Mouse (Mus musculus) erythroblast, embryonic 14.5 days (primary cell): ENCODE data around the gene Slc16a8. TPM values are rescaled to one million over a fixed set of nuclear protein-coding genes. Genes with fewer than 3 reads are reported as not detected.

ENCODE experiments used
- H3K27me3 ChIP-seq: 2 replicates; pipeline ENCODE4 v1.6.1; 2012; ENCODE audit warnings: inconsistent platforms; ENCODE audit not compliant: control insufficient read depth
- H3K36me3 ChIP-seq: 2 replicates; pipeline ENCODE4 v1.6.1; 2012; ENCODE audit warnings: mild to moderate bottlenecking, inconsistent platforms; ENCODE audit not compliant: control insufficient read depth
- H3K4me1 ChIP-seq: 2 replicates; pipeline ENCODE4 v1.6.1; 2012; ENCODE audit warnings: inconsistent platforms; ENCODE audit not compliant: control insufficient read depth
- H3K4me3 ChIP-seq: replicated peaks from 2 replicates; pipeline ENCODE3; 2012; ENCODE audit warnings: moderate library complexity, mild to moderate bottlenecking, inconsistent platforms
- H3K9me3 ChIP-seq: 2 replicates; pipeline ENCODE4 v1.6.1; 2012; ENCODE audit warnings: low read length, inconsistent platforms, mixed read lengths; ENCODE audit not compliant: control insufficient read depth
- GATA1 ChIP-seq: IDR thresholded peaks from 2 replicates; pipeline ENCODE4 v1.6.1; 2012; ENCODE audit warnings: low read length, inconsistent platforms, mixed read lengths
- TAL1 ChIP-seq: IDR thresholded peaks from 3 replicates; pipeline ENCODE4 v1.6.1; 2012; ENCODE audit warnings: low read length, inconsistent platforms, mixed read lengths
- polyA plus RNA-seq: library from polyadenylated mRNA; stranded (reverse); fragments of >175 nt; gene quantifications from 2 replicates; pipeline ENCODE4 v1.2.3, GENCODE M21; 2012

Gene Slc16a8
- polyA plus RNA-seq, 1 experiment = not detected

GRCm38 (mm10) chr15:79270317-79271123, 16.0 kb upstream of the Slc16a8 start:
- H3K9me3 ChIP-seq = no peaks in the 10 kb centered on the region
- peak overlapping the region; percentile 33 for H3K4me3 ChIP-seq
- peaks cover 21% of the 10 kb centered on the region for H3K27me3 ChIP-seq
- TF ChIP-seq GATA1 = no peak
- TF ChIP-seq TAL1 = no peak
- H3K36me3 ChIP-seq = no peaks in the 10 kb centered on the region; the same call in 1 of the 2 replicates
- H3K4me1 ChIP-seq = peaks cover 13% of the 10 kb centered on the region

- peaks cover 5% of the 10 kb centered on the region for H3K9me3 ChIP-seq
- H3K36me3 ChIP-seq = no peaks in the 10 kb centered on the region; the same call in 1 of the 2 replicates
- no peak overlapping the region for H3K4me3 ChIP-seq
- H3K4me1 ChIP-seq = peaks cover 13% of the 10 kb centered on the region
- H3K27me3 ChIP-seq = peaks cover 32% of the 10 kb centered on the region
- no peak for TF ChIP-seq TAL1
- no peak for TF ChIP-seq GATA1
Measured at GRCm38 (mm10) chr15:79268521-79268920, 14.0 kb upstream of the Slc16a8 start.

GRCm38 (mm10) chr15:79265384-79265783, 10.8 kb upstream of the Slc16a8 start:
- Histone ChIP-seq H3K4me1 (peaks cover 5% of the 10 kb centered on the region), H3K27me3 (peaks cover 54% of the 10 kb centered on the region), H3K4me3 (no peak overlapping the region), H3K9me3 (peaks cover 7% of the 10 kb centered on the region), H3K36me3 (no peaks in the 10 kb centered on the region; the same call in 1 of the 2 replicates)
- TF ChIP-seq GATA1 (no peak), TAL1 (no peak)

- Histone ChIP-seq H3K9me3 (peaks cover 7% of the 10 kb centered on the region), H3K27me3 (peaks cover 65% of the 10 kb centered on the region), H3K36me3 (no peaks in the 10 kb centered on the region; the same call in 1 of the 2 replicates), H3K4me1 (peaks cover 3% of the 10 kb centered on the region), H3K4me3 (no peak overlapping the region)
- no peak for TF ChIP-seq TAL1
- no peak for TF ChIP-seq GATA1
Measured at GRCm38 (mm10) chr15:79263726-79264125, 9.2 kb upstream of the Slc16a8 start.

- no peaks in the 10 kb centered on the region; the same call in 1 of the 2 replicates for H3K36me3 ChIP-seq
- H3K4me3 ChIP-seq = no peak overlapping the region
- peaks cover 3% of the 10 kb centered on the region for H3K4me1 ChIP-seq
- H3K27me3 ChIP-seq = peaks cover 64% of the 10 kb centered on the region
- TF ChIP-seq GATA1 = no peak
- no peak for TF ChIP-seq TAL1
- peaks cover 7% of the 10 kb centered on the region for H3K9me3 ChIP-seq
Measured at GRCm38 (mm10) chr15:79262786-79263309, 8.3 kb upstream of the Slc16a8 start.

GRCm38 (mm10) chr15:79262375-79262774, 7.8 kb upstream of the Slc16a8 start:
- Histone ChIP-seq H3K4me1 (peaks cover 3% of the 10 kb centered on the region), H3K9me3 (peaks cover 7% of the 10 kb centered on the region), H3K36me3 (no peaks in the 10 kb centered on the region; the same call in 1 of the 2 replicates), H3K27me3 (peaks cover 62% of the 10 kb centered on the region), H3K4me3 (no peak overlapping the region)
- no peak for TF ChIP-seq TAL1
- no peak for TF ChIP-seq GATA1

- Histone ChIP-seq H3K36me3 (no peaks in the 10 kb centered on the region; the same call in 1 of the 2 replicates), H3K4me1 (peaks cover 3% of the 10 kb centered on the region), H3K27me3 (peaks cover 58% of the 10 kb centered on the region), H3K4me3 (no peak overlapping the region), H3K9me3 (peaks cover 7% of the 10 kb centered on the region)
- TF ChIP-seq TAL1 (no peak), GATA1 (no peak)
Measured at GRCm38 (mm10) chr15:79261757-79262156, 7.2 kb upstream of the Slc16a8 start.

- TF ChIP-seq GATA1 (no peak), TAL1 (no peak)
- no peaks in the 10 kb centered on the region; the same call in 1 of the 2 replicates for H3K36me3 ChIP-seq
- peaks cover 58% of the 10 kb centered on the region for H3K27me3 ChIP-seq
- H3K4me1 ChIP-seq = peaks cover 3% of the 10 kb centered on the region
- H3K4me3 ChIP-seq = peak overlapping the region; percentile 22
- peaks cover 7% of the 10 kb centered on the region for H3K9me3 ChIP-seq
Measured at GRCm38 (mm10) chr15:79261095-79261725, 6.6 kb upstream of the Slc16a8 start.

GRCm38 (mm10) chr15:79258521-79258920, 4.0 kb upstream of the Slc16a8 start:
- Histone ChIP-seq H3K27me3 (peaks cover 66% of the 10 kb centered on the region), H3K4me3 (no peak overlapping the region), H3K9me3 (peaks cover 1% of the 10 kb centered on the region), H3K4me1 (peaks cover 3% of the 10 kb centered on the region), H3K36me3 (no peaks in the 10 kb centered on the region)
- TF ChIP-seq TAL1 = no peak
- TF ChIP-seq GATA1 = no peak
